Mouse (Mus musculus): ENCODE measurements around the gene Gm49388. TPM values are rescaled to one million over a fixed set of nuclear protein-coding genes. Genes with fewer than 3 reads are reported as not detected.

Gene Gm49388
- total and polyA plus RNA-seq, 2 experiments from 2014 or later = not detected

- H3K4me2 ChIP-seq (ENCODE audit: low read depth, low read length) = peak overlapping the region; percentile 96
Measured at GRCm38 (mm10) chr7:127842001-127842718, 56.8 kb downstream of the Gm49388 start.

GRCm38 (mm10) chr7:127849973-127850875 is 64.8 kb downstream of the Gm49388 start:
- Histone ChIP-seq H3K9me3 (replicated peaks; ENCODE audit: control insufficient read depth, low read length) (no peaks in the 10 kb centered on the region), H3K36me3 (replicated peaks; ENCODE audit: control insufficient read depth, insufficient read depth, low read length) (peaks cover 34% of the 10 kb centered on the region), H3K4me3 (ENCODE audit: low read depth, low read length) (no peak overlapping the region), H3K27me3 (ENCODE audit: control insufficient read depth, insufficient read depth, low read length) (no peaks in the 10 kb centered on the region), H3K4me2 (ENCODE audit: low read depth, low read length) (no peak overlapping the region), H3K4me1 (ENCODE audit: control insufficient read depth, insufficient read depth) (no peaks in the 10 kb centered on the region), H3K9ac (replicated peaks; ENCODE audit: low read depth, low read length) (no peak overlapping the region), H3K27ac (ENCODE audit: low read depth) (no peak overlapping the region)
- ATAC-seq (ENCODE audit: insufficient read depth, low read depth) = no peak
- no peak for TF ChIP-seq CTCF (IDR thresholded peaks at IDR 0.05; ENCODE audit: low read depth)
- no peak for TF ChIP-seq EP300 (IDR thresholded peaks at IDR 0.05; ENCODE audit: low read depth)
- 58% methylated on average over 6 of the region's 6 CpGs for WGBS
- no peak for DNase-seq (ENCODE audit: low spot score)

More at GRCm38 (mm10) chr7:127842001-127842718, 56.8 kb downstream of the Gm49388 start:
- H3K27ac ChIP-seq (ENCODE audit: low read depth) = peak overlapping the region; percentile 91
- DNase-seq (ENCODE audit: low spot score) (peak; percentile 78), ATAC-seq (ENCODE audit: insufficient read depth, low read depth) (peak; percentile 47)
- H3K4me1 ChIP-seq (ENCODE audit: control insufficient read depth, insufficient read depth) = peaks cover 5% of the 10 kb centered on the region
- peaks cover 37% of the 10 kb centered on the region for H3K36me3 ChIP-seq (replicated peaks; ENCODE audit: control insufficient read depth, insufficient read depth, low read length)
- H3K9me3 ChIP-seq (replicated peaks; ENCODE audit: control insufficient read depth, low read length) = no peaks in the 10 kb centered on the region
- H3K27me3 ChIP-seq (ENCODE audit: control insufficient read depth, insufficient read depth, low read length) = no peaks in the 10 kb centered on the region
- H3K9ac ChIP-seq (replicated peaks; ENCODE audit: low read depth, low read length) = peak overlapping the region; percentile 73
- peak; percentile 3; the same call in 1 of the 2 replicates for TF ChIP-seq EP300 (IDR thresholded peaks at IDR 0.05; ENCODE audit: low read depth)
- TF ChIP-seq CTCF (IDR thresholded peaks at IDR 0.05; ENCODE audit: low read depth) = no peak
- H3K4me3 ChIP-seq (ENCODE audit: low read depth, low read length) = peak overlapping the region; percentile 86
- whole genome bisulfite sequencing = under 1% methylated on average over 40 of the region's 40 CpGs

- Histone ChIP-seq H3K4me2 (ENCODE audit: low read depth, low read length) (no peak overlapping the region), H3K9me3 (replicated peaks; ENCODE audit: control insufficient read depth, low read length) (no peaks in the 10 kb centered on the region), H3K27ac (ENCODE audit: low read depth) (no peak overlapping the region), H3K9ac (replicated peaks; ENCODE audit: low read depth, low read length) (no peak overlapping the region), H3K4me3 (ENCODE audit: low read depth, low read length) (no peak overlapping the region), H3K36me3 (replicated peaks; ENCODE audit: control insufficient read depth, insufficient read depth, low read length) (peaks cover 28% of the 10 kb centered on the region), H3K27me3 (ENCODE audit: control insufficient read depth, insufficient read depth, low read length) (no peaks in the 10 kb centered on the region), H3K4me1 (ENCODE audit: control insufficient read depth, insufficient read depth) (no peaks in the 10 kb centered on the region)
- DNase-seq (ENCODE audit: low spot score) = no peak
- 50% methylated on average over 5 of the region's 5 CpGs for WGBS
- TF ChIP-seq CTCF (IDR thresholded peaks at IDR 0.05; ENCODE audit: low read depth) (no peak), EP300 (IDR thresholded peaks at IDR 0.05; ENCODE audit: low read depth) (no peak)
- ATAC-seq (ENCODE audit: insufficient read depth, low read depth) = no peak
Measured at GRCm38 (mm10) chr7:127850906-127851305, 65.5 kb downstream of the Gm49388 start.

Other genes starting within 250 kb of the Gm49388 start
- gene Tmem265, start 224.2 kb upstream of the Gm49388 start, total RNA-seq (2014; rRNA removed; ENCODE audit: low replicate concordance) = not detected in 2 replicates
- gene Tmem265, start 224.2 kb upstream of the Gm49388 start, polyA plus RNA-seq (2015; fragmentation: Nextera tagmentation; extraction: Ambion mirVana) = 2.6 and 3.3 TPM in 2 replicates
- 27.3 and 44.1 TPM in 2 replicates for gene Phkg2, start 212.3 kb upstream of the Gm49388 start, total RNA-seq (2014; rRNA removed; ENCODE audit: low replicate concordance)
- 22.2 and 23.1 TPM in 2 replicates for gene Phkg2, start 212.3 kb upstream of the Gm49388 start, polyA plus RNA-seq (2015; fragmentation: Nextera tagmentation; extraction: Ambion mirVana)
- gene Ccdc189, start 197.0 kb upstream of the Gm49388 start, total RNA-seq (2014; rRNA removed; ENCODE audit: low replicate concordance) = 9.9 and 15.0 TPM in 2 replicates
- 16.0 and 17.6 TPM in 2 replicates for gene Ccdc189, start 197.0 kb upstream of the Gm49388 start, polyA plus RNA-seq (2015; fragmentation: Nextera tagmentation; extraction: Ambion mirVana)
- gene Rnf40, start 196.8 kb upstream of the Gm49388 start, total RNA-seq (2014; rRNA removed; ENCODE audit: low replicate concordance) = 20.7 and 26.6 TPM in 2 replicates
- gene Rnf40, start 196.8 kb upstream of the Gm49388 start, polyA plus RNA-seq (2015; fragmentation: Nextera tagmentation; extraction: Ambion mirVana) = 21.3 and 23.1 TPM in 2 replicates
- gene Zfp629, start 169.8 kb upstream of the Gm49388 start, total RNA-seq (2014; rRNA removed; ENCODE audit: low replicate concordance) = 16.8 and 22.0 TPM in 2 replicates
- gene Zfp629, start 169.8 kb upstream of the Gm49388 start, polyA plus RNA-seq (2015; fragmentation: Nextera tagmentation; extraction: Ambion mirVana) = 6.9 and 11.3 TPM in 2 replicates
- gene Bcl7c, start 76.7 kb upstream of the Gm49388 start, total RNA-seq (2014; rRNA removed; ENCODE audit: low replicate concordance) = 19.3 and 32.4 TPM in 2 replicates
- gene Bcl7c, start 76.7 kb upstream of the Gm49388 start, polyA plus RNA-seq (2015; fragmentation: Nextera tagmentation; extraction: Ambion mirVana) = 25.6 and 27.6 TPM in 2 replicates
- gene Ctf1, start 72.9 kb upstream of the Gm49388 start, total RNA-seq (2014; rRNA removed; ENCODE audit: low replicate concordance) = 9.3 and 11.1 TPM in 2 replicates
- 2.6 and 3.1 TPM in 2 replicates for gene Ctf1, start 72.9 kb upstream of the Gm49388 start, polyA plus RNA-seq (2015; fragmentation: Nextera tagmentation; extraction: Ambion mirVana)
- gene Ctf2, start 53.4 kb upstream of the Gm49388 start, total RNA-seq (2014; rRNA removed; ENCODE audit: low replicate concordance) = not detected in 2 replicates
- gene Ctf2, start 53.4 kb upstream of the Gm49388 start, polyA plus RNA-seq (2015; fragmentation: Nextera tagmentation; extraction: Ambion mirVana) = not detected in 2 replicates
- 8.9 and 21.6 TPM in 2 replicates for gene Fbxl19, start 41.1 kb upstream of the Gm49388 start, total RNA-seq (2014; rRNA removed; ENCODE audit: low replicate concordance)
- gene Fbxl19, start 41.1 kb upstream of the Gm49388 start, polyA plus RNA-seq (2015; fragmentation: Nextera tagmentation; extraction: Ambion mirVana) = 0.42 and 0.56 TPM in 2 replicates
- gene Orai3, start 15.8 kb upstream of the Gm49388 start, total RNA-seq (2014; rRNA removed; ENCODE audit: low replicate concordance) = 31.8 and 38.9 TPM in 2 replicates
- 17.3 and 17.6 TPM in 2 replicates for gene Orai3, start 15.8 kb upstream of the Gm49388 start, polyA plus RNA-seq (2015; fragmentation: Nextera tagmentation; extraction: Ambion mirVana)
- 7.5 and 14.4 TPM in 2 replicates for gene Setd1a, start 8.9 kb upstream of the Gm49388 start, total RNA-seq (2014; rRNA removed; ENCODE audit: low replicate concordance)
- gene Setd1a, start 8.9 kb upstream of the Gm49388 start, polyA plus RNA-seq (2015; fragmentation: Nextera tagmentation; extraction: Ambion mirVana) = 6.0 and 7.6 TPM in 2 replicates
- 36.1 and 47.4 TPM in 2 replicates for gene Hsd3b7, start 15.0 kb downstream of the Gm49388 start, total RNA-seq (2014; rRNA removed; ENCODE audit: low replicate concordance)
- gene Hsd3b7, start 15.0 kb downstream of the Gm49388 start, polyA plus RNA-seq (2015; fragmentation: Nextera tagmentation; extraction: Ambion mirVana) = 23.3 and 27.4 TPM in 2 replicates
- 4.5 and 14.5 TPM in 2 replicates for gene Stx4a, start 38.7 kb downstream of the Gm49388 start, total RNA-seq (2014; rRNA removed; ENCODE audit: low replicate concordance)
- gene Stx4a, start 38.7 kb downstream of the Gm49388 start, polyA plus RNA-seq (2015; fragmentation: Nextera tagmentation; extraction: Ambion mirVana) = 44.7 and 46.5 TPM in 2 replicates
- 0.15 and 0.19 TPM in 2 replicates for gene Stx1b, start 38.9 kb downstream of the Gm49388 start, total RNA-seq (2014; rRNA removed; ENCODE audit: low replicate concordance)
- 0.38 and 0.51 TPM in 2 replicates for gene Stx1b, start 38.9 kb downstream of the Gm49388 start, polyA plus RNA-seq (2015; fragmentation: Nextera tagmentation; extraction: Ambion mirVana)
- gene Zfp646, start 90.6 kb downstream of the Gm49388 start, total RNA-seq (2014; rRNA removed; ENCODE audit: low replicate concordance) = 19.5 and 25.4 TPM in 2 replicates
- 2.7 and 3.0 TPM in 2 replicates for gene Zfp646, start 90.6 kb downstream of the Gm49388 start, polyA plus RNA-seq (2015; fragmentation: Nextera tagmentation; extraction: Ambion mirVana)
- 3.2 and 4.8 TPM in 2 replicates for gene Zfp668, start 91.2 kb downstream of the Gm49388 start, total RNA-seq (2014; rRNA removed; ENCODE audit: low replicate concordance)
- gene Zfp668, start 91.2 kb downstream of the Gm49388 start, polyA plus RNA-seq (2015; fragmentation: Nextera tagmentation; extraction: Ambion mirVana) = 6.1 and 7.1 TPM in 2 replicates
- gene Prss53, start 105.4 kb downstream of the Gm49388 start, total RNA-seq (2014; rRNA removed; ENCODE audit: low replicate concordance) = 0.12 TPM in 1 of 2 replicates, not detected in the other
- 0.26 and 0.66 TPM in 2 replicates for gene Prss53, start 105.4 kb downstream of the Gm49388 start, polyA plus RNA-seq (2015; fragmentation: Nextera tagmentation; extraction: Ambion mirVana)
- 1.1 TPM in 1 of 2 replicates, not detected in the other for gene Gm21974, start 109.8 kb downstream of the Gm49388 start, total RNA-seq (2014; rRNA removed; ENCODE audit: low replicate concordance)
- gene Gm21974, start 109.8 kb downstream of the Gm49388 start, polyA plus RNA-seq (2015; fragmentation: Nextera tagmentation; extraction: Ambion mirVana) = not detected in 2 replicates
- 36.8 and 59.1 TPM in 2 replicates for gene Vkorc1, start 110.0 kb downstream of the Gm49388 start, total RNA-seq (2014; rRNA removed; ENCODE audit: low replicate concordance)
- gene Vkorc1, start 110.0 kb downstream of the Gm49388 start, polyA plus RNA-seq (2015; fragmentation: Nextera tagmentation; extraction: Ambion mirVana) = 70.4 and 85.8 TPM in 2 replicates
- gene Bckdk, start 118.5 kb downstream of the Gm49388 start, total RNA-seq (2014; rRNA removed; ENCODE audit: low replicate concordance) = 117 and 196 TPM in 2 replicates
- gene Bckdk, start 118.5 kb downstream of the Gm49388 start, polyA plus RNA-seq (2015; fragmentation: Nextera tagmentation; extraction: Ambion mirVana) = 128 and 131 TPM in 2 replicates
- gene Kat8, start 126.9 kb downstream of the Gm49388 start, total RNA-seq (2014; rRNA removed; ENCODE audit: low replicate concordance) = 14.4 and 22.6 TPM in 2 replicates
- 17.0 and 20.4 TPM in 2 replicates for gene Kat8, start 126.9 kb downstream of the Gm49388 start, polyA plus RNA-seq (2015; fragmentation: Nextera tagmentation; extraction: Ambion mirVana)
- 0.73 and 8.1 TPM in 2 replicates for gene Prss8, start 144.5 kb downstream of the Gm49388 start, total RNA-seq (2014; rRNA removed; ENCODE audit: low replicate concordance)
- gene Prss8, start 144.5 kb downstream of the Gm49388 start, polyA plus RNA-seq (2015; fragmentation: Nextera tagmentation; extraction: Ambion mirVana) = 0.18 and 0.34 TPM in 2 replicates
- gene Prss36, start 161.1 kb downstream of the Gm49388 start, total RNA-seq (2014; rRNA removed; ENCODE audit: low replicate concordance) = 14.2 and 17.5 TPM in 2 replicates
- 10.1 and 10.2 TPM in 2 replicates for gene Prss36, start 161.1 kb downstream of the Gm49388 start, polyA plus RNA-seq (2015; fragmentation: Nextera tagmentation; extraction: Ambion mirVana)
- gene Fus, start 181.8 kb downstream of the Gm49388 start, total RNA-seq (2014; rRNA removed; ENCODE audit: low replicate concordance) = 25.8 and 33.4 TPM in 2 replicates
- 134 and 175 TPM in 2 replicates for gene Fus, start 181.8 kb downstream of the Gm49388 start, polyA plus RNA-seq (2015; fragmentation: Nextera tagmentation; extraction: Ambion mirVana)
- 30.7 and 89.6 TPM in 2 replicates for gene Pycard, start 208.3 kb downstream of the Gm49388 start, total RNA-seq (2014; rRNA removed; ENCODE audit: low replicate concordance)
- gene Pycard, start 208.3 kb downstream of the Gm49388 start, polyA plus RNA-seq (2015; fragmentation: Nextera tagmentation; extraction: Ambion mirVana) = 43.0 and 46.4 TPM in 2 replicates
- gene Trim72, start 218.3 kb downstream of the Gm49388 start, total RNA-seq (2014; rRNA removed; ENCODE audit: low replicate concordance) = 22.8 and 52.7 TPM in 2 replicates
- 2.2 and 2.3 TPM in 2 replicates for gene Trim72, start 218.3 kb downstream of the Gm49388 start, polyA plus RNA-seq (2015; fragmentation: Nextera tagmentation; extraction: Ambion mirVana)